Mouse (Mus musculus) lung, postnatal 0 days (tissue): ENCODE measurements around the gene Tmprss9. TPM values are rescaled to one million over a fixed set of nuclear protein-coding genes. Genes with fewer than 3 reads are reported as not detected.

Source experiments
- ATAC-seq: fragments of 200-750 bp; cut with Nextera tagmentation; 2 replicates; pipeline ENCODE4 v1.8.0; 2017; ENCODE audit warnings: moderate library complexity
- DNase-seq: peaks from one replicate; pipeline ENCODE4 v3.0.0-alpha.2; 2016; ENCODE audit warnings: low spot score
- H3K27ac ChIP-seq: fragments of 300-500 bp; sonication (generic); 2 replicates; pipeline ENCODE4 v1.5.1; 2014; ENCODE audit warnings: antibody characterized with exemption, mild to moderate bottlenecking, low read length, mixed read lengths
- H3K27me3 ChIP-seq: fragments of 300-500 bp; sonication (generic); replicated peaks from 2 replicates; pipeline ENCODE4 v1.6.1; 2014; ENCODE audit warnings: low read length, mixed read lengths; ENCODE audit not compliant: insufficient read depth
- H3K36me3 ChIP-seq: fragments of 300-500 bp; sonication (generic); 2 replicates; pipeline ENCODE4 v1.6.1; 2014; ENCODE audit warnings: low read length, mixed read lengths; ENCODE audit not compliant: insufficient read depth
- H3K4me1 ChIP-seq: fragments of 300-500 bp; sonication (generic); 2 replicates; pipeline ENCODE4 v1.6.1; 2014; ENCODE audit warnings: antibody characterized with exemption, low read depth, low read length, mixed read lengths; ENCODE audit not compliant: insufficient read depth
- H3K4me2 ChIP-seq: fragments of 300-500 bp; sonication (generic); replicated peaks from 2 replicates; pipeline ENCODE4 v1.6.1; 2014; ENCODE audit warnings: low read depth, mild to moderate bottlenecking, low read length, moderate library complexity, mixed read lengths
- H3K4me3 ChIP-seq: fragments of 300-500 bp; sonication (generic); 2 replicates; pipeline ENCODE4 v1.5.1; 2014; ENCODE audit warnings: low read depth, low read length
- H3K9ac ChIP-seq: fragments of 300-500 bp; sonication (generic); replicated peaks from 2 replicates; pipeline ENCODE4 v1.6.1; 2014; ENCODE audit warnings: low read depth, mild to moderate bottlenecking
- H3K9me3 ChIP-seq: fragments of 300-500 bp; sonication (generic); 2 replicates; pipeline ENCODE4 v1.6.1; 2016; ENCODE audit warnings: low read length, mixed read lengths
- CTCF ChIP-seq: IDR thresholded peaks from 2 replicates; pipeline ENCODE4 v1.5.1; 2016; ENCODE audit warnings: antibody characterized with exemption, mild to moderate bottlenecking
- EP300 ChIP-seq: IDR thresholded peaks from 2 replicates; pipeline ENCODE4 v1.6.1; 2016; ENCODE audit warnings: antibody characterized with exemption, mild to moderate bottlenecking, control low read depth
- WGBS: fragments of 180-500 bp; shearing (Covaris S2); extraction: QIAGEN DNeasy Blood & Tissue Kit; methylation state at CpG from one replicate; pipeline ENCODE4 v1.1.7; 2014; 5-methylcytosine and 5-hydroxymethylcytosine counted together
- polyA plus RNA-seq: library from polyadenylated mRNA; unstranded; fragments of >200 nt; fragmentation: Nextera tagmentation; extraction: Ambion mirVana; gene quantifications from 2 replicates; pipeline ENCODE4 v1.2.1, GENCODE M21; 2015

Gene Tmprss9
- polyA plus RNA-seq, 1 experiment from 2014 or later = not detected

GRCm38 (mm10) chr10:80895100-80895499 lies 23.5 kb downstream of the Tmprss9 start:
- Histone ChIP-seq H3K4me3 (no peak overlapping the region), H3K9ac (no peak overlapping the region), H3K4me1 (peaks cover 7% of the 10 kb centered on the region), H3K4me2 (no peak overlapping the region), H3K27ac (no peak overlapping the region), H3K27me3 (no peaks in the 10 kb centered on the region), H3K9me3 (no peaks in the 10 kb centered on the region), H3K36me3 (no peaks in the 10 kb centered on the region)
- TF ChIP-seq EP300 (no peak), CTCF (no peak)
- WGBS = 79% methylated on average over 7 of the region's 7 CpGs
- DNase-seq (no peak), ATAC-seq (no peak)

- no peak overlapping the region for H3K27ac ChIP-seq
- TF ChIP-seq EP300 = no peak
- TF ChIP-seq CTCF = no peak
- peaks cover 7% of the 10 kb centered on the region for H3K4me1 ChIP-seq
- ATAC-seq (no peak), DNase-seq (no peak)
- no peaks in the 10 kb centered on the region for H3K27me3 ChIP-seq
- H3K36me3 ChIP-seq = no peaks in the 10 kb centered on the region
- no peak overlapping the region for H3K4me2 ChIP-seq
- H3K4me3 ChIP-seq = no peak overlapping the region
- no peaks in the 10 kb centered on the region for H3K9me3 ChIP-seq
- no peak overlapping the region for H3K9ac ChIP-seq
- 82% methylated on average over 6 of the region's 6 CpGs for WGBS
Observed at GRCm38 (mm10) chr10:80895697-80896096, 24.0 kb downstream of the Tmprss9 start.

- Histone ChIP-seq H3K4me2 (no peak overlapping the region), H3K27ac (no peak overlapping the region), H3K36me3 (no peaks in the 10 kb centered on the region), H3K4me1 (peaks cover 10% of the 10 kb centered on the region), H3K9me3 (no peaks in the 10 kb centered on the region), H3K9ac (no peak overlapping the region), H3K4me3 (no peak overlapping the region), H3K27me3 (no peaks in the 10 kb centered on the region)
- TF ChIP-seq CTCF = no peak
- no peak for TF ChIP-seq EP300
- WGBS = 66% methylated on average over 24 of the region's 24 CpGs
- DNase-seq (no peak), ATAC-seq (no peak)
Observed at GRCm38 (mm10) chr10:80896581-80897485, 25.2 kb downstream of the Tmprss9 start.

GRCm38 (mm10) chr10:80897861-80898510 lies 26.3 kb downstream of the Tmprss9 start:
- Histone ChIP-seq H3K4me1 (peaks cover 10% of the 10 kb centered on the region), H3K4me2 (no peak overlapping the region), H3K9me3 (no peaks in the 10 kb centered on the region), H3K27ac (no peak overlapping the region), H3K36me3 (no peaks in the 10 kb centered on the region), H3K4me3 (no peak overlapping the region), H3K9ac (no peak overlapping the region), H3K27me3 (no peaks in the 10 kb centered on the region)
- WGBS = 33% methylated on average over 41 of the region's 41 CpGs
- ATAC-seq (no peak), DNase-seq (no peak)
- TF ChIP-seq EP300 = no peak
- no peak for TF ChIP-seq CTCF

- TF ChIP-seq EP300 (no peak), CTCF (no peak)
- Histone ChIP-seq H3K4me3 (no peak overlapping the region), H3K9ac (no peak overlapping the region), H3K27me3 (no peaks in the 10 kb centered on the region), H3K4me1 (peaks cover 10% of the 10 kb centered on the region), H3K36me3 (no peaks in the 10 kb centered on the region), H3K4me2 (no peak overlapping the region), H3K27ac (no peak overlapping the region), H3K9me3 (no peaks in the 10 kb centered on the region)
- DNase-seq (no peak), ATAC-seq (no peak)
- WGBS = 87% methylated on average over 8 of the region's 8 CpGs
Observed at GRCm38 (mm10) chr10:80899074-80899473, 27.4 kb downstream of the Tmprss9 start.

- no peak for ATAC-seq
- TF ChIP-seq CTCF (no peak), EP300 (no peak)
- peak overlapping the region; percentile 92 for H3K4me3 ChIP-seq
- peak overlapping the region; percentile 55 for H3K9ac ChIP-seq
- DNase-seq = no peak
- no peaks in the 10 kb centered on the region for H3K36me3 ChIP-seq
- WGBS = 15% methylated on average over 25 of the region's 25 CpGs
- H3K4me2 ChIP-seq = peak overlapping the region; percentile 69
- H3K27ac ChIP-seq = no peak overlapping the region
- H3K9me3 ChIP-seq = no peaks in the 10 kb centered on the region
- H3K4me1 ChIP-seq = peaks cover 10% of the 10 kb centered on the region
- H3K27me3 ChIP-seq = no peaks in the 10 kb centered on the region
Observed at GRCm38 (mm10) chr10:80899591-80900317, 28.1 kb downstream of the Tmprss9 start.
